Mouse (Mus musculus): ENCODE measurements around the gene Ndufab1. TPM values are rescaled to one million over a fixed set of nuclear protein-coding genes. Genes with fewer than 3 reads are reported as not detected.
A peak's percentile ranks its signal among the peaks of the same experiment; 100 is the strongest.

Gene Ndufab1
- polyA plus RNA-seq, 1 experiment, result 236 TPM

DNA sequence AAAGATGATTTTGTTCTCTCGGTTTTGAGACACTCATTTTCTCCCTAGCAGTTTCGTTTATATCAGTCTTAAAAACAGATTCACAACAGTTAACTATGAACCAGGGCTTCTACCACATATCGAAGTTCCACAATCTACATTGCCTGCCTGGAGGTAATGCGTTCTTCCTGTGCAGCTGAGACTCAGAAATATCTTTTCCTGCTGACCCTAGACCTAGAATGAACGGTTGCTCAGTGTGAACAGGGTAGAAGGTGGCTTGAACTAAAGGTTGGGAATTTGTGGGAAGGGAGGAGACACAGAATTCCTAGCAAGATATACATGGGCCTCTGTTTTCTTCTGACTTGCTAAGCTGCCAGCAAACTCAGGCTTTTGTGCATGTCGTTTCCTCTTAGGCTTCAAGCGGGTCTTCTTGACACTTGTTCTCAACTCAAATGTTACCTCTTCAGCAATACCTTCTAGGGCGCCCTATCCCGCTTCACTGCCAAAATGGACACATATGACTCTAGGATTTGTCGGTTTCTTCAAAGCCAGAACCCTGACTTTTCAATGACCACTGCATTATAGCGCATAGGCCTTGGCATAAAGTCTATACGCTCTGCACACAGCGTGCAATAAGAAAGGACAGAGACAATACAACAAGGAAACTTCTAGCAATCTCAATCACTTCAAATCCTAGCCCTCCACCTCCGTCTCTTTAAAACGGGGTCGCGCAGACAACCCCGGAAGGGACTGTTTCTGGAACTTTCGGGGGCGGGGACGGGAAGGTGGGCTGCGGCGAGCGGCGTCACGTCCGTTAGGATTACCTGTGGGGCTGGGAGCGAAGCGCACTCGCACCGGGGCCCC, 35.4 kb downstream of the Ndufab1 start:
- TF ChIP-seq CTCF (IDR thresholded peaks at IDR 0.05; ENCODE audit: borderline replicate concordance, insufficient read depth, low read depth, low read length) (no peak), POLR2A (IDR thresholded peaks at IDR 0.05; ENCODE audit: borderline replicate concordance, insufficient read depth, low read length) (no peak)
- peak overlapping the region; percentile 84 for H3K27ac ChIP-seq (ENCODE audit: insufficient read depth, low read length)
- peak overlapping the region; percentile 79 for H3K4me3 ChIP-seq (replicated peaks; ENCODE audit: insufficient read depth, low read depth, low read length)
- H3K4me1 ChIP-seq (ENCODE audit: control insufficient read depth, insufficient read depth, low read length), result peaks cover 3% of the 10 kb centered on the region; the same call in 1 of the 2 replicates
- WGBS, result 15% methylated on average over 31 of the region's 31 CpGs
- no peak for DNase-seq
- H3K27me3 ChIP-seq (ENCODE audit: control insufficient read depth, insufficient read depth, low read length), result no peaks in the 10 kb centered on the region

GRCm38 (mm10) chr7:122065656-122066055, 36.0 kb downstream of the Ndufab1 start:
- DNase-seq, result no peak
- TF ChIP-seq CTCF (IDR thresholded peaks at IDR 0.05; ENCODE audit: borderline replicate concordance, insufficient read depth, low read depth, low read length), result no peak
- no peak for TF ChIP-seq POLR2A (IDR thresholded peaks at IDR 0.05; ENCODE audit: borderline replicate concordance, insufficient read depth, low read length)
- H3K4me1 ChIP-seq (ENCODE audit: control insufficient read depth, insufficient read depth, low read length), result peaks cover 3% of the 10 kb centered on the region; the same call in 1 of the 2 replicates
- H3K4me3 ChIP-seq (replicated peaks; ENCODE audit: insufficient read depth, low read depth, low read length), result no peak overlapping the region
- H3K27me3 ChIP-seq (ENCODE audit: control insufficient read depth, insufficient read depth, low read length), result no peaks in the 10 kb centered on the region
- 76% methylated on average over 1 of the region's 1 CpGs for WGBS
- no peak overlapping the region for H3K27ac ChIP-seq (ENCODE audit: insufficient read depth, low read length)

- TF ChIP-seq CTCF (IDR thresholded peaks at IDR 0.05; ENCODE audit: borderline replicate concordance, insufficient read depth, low read depth, low read length) (no peak), POLR2A (IDR thresholded peaks at IDR 0.05; ENCODE audit: borderline replicate concordance, insufficient read depth, low read length) (no peak)
- no peaks in the 10 kb centered on the region for H3K4me1 ChIP-seq (ENCODE audit: control insufficient read depth, insufficient read depth, low read length)
- DNase-seq, result no peak
- 93% methylated on average over 5 of the region's 5 CpGs for WGBS
- H3K27me3 ChIP-seq (ENCODE audit: control insufficient read depth, insufficient read depth, low read length), result no peaks in the 10 kb centered on the region
- no peak overlapping the region for H3K4me3 ChIP-seq (replicated peaks; ENCODE audit: insufficient read depth, low read depth, low read length)
- H3K27ac ChIP-seq (ENCODE audit: insufficient read depth, low read length), result no peak overlapping the region
Measured at GRCm38 (mm10) chr7:122056633-122057032, 45.1 kb downstream of the Ndufab1 start.

DNA sequence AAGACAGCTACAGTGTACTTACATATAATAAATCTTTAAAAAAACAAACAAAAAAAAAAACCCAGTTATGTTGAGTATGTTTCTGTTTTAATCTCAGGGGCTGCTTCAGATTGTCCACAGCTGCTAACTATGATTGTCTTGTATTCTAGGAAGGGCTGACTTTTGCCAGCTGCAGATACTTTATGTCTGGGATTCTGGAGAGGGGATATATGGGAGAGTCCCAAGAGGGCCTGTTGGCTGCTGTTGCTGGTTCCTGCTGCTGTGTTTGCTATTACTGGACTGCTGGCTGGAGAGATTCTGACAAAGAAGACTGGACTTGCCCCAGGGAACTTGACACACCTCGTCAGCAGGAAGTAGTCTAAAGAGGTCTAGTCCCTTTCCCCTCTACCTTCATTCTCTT, 50.9 kb downstream of the Ndufab1 start:
- no peaks in the 10 kb centered on the region for H3K4me1 ChIP-seq (ENCODE audit: control insufficient read depth, insufficient read depth, low read length)
- no peak overlapping the region for H3K27ac ChIP-seq (ENCODE audit: insufficient read depth, low read length)
- H3K27me3 ChIP-seq (ENCODE audit: control insufficient read depth, insufficient read depth, low read length), result no peaks in the 10 kb centered on the region
- DNase-seq, result no peak
- H3K4me3 ChIP-seq (replicated peaks; ENCODE audit: insufficient read depth, low read depth, low read length), result no peak overlapping the region
- TF ChIP-seq POLR2A (IDR thresholded peaks at IDR 0.05; ENCODE audit: borderline replicate concordance, insufficient read depth, low read length), result no peak
- no peak for TF ChIP-seq CTCF (IDR thresholded peaks at IDR 0.05; ENCODE audit: borderline replicate concordance, insufficient read depth, low read depth, low read length)
- 61% methylated on average over 1 of the region's 1 CpGs for WGBS

DNA sequence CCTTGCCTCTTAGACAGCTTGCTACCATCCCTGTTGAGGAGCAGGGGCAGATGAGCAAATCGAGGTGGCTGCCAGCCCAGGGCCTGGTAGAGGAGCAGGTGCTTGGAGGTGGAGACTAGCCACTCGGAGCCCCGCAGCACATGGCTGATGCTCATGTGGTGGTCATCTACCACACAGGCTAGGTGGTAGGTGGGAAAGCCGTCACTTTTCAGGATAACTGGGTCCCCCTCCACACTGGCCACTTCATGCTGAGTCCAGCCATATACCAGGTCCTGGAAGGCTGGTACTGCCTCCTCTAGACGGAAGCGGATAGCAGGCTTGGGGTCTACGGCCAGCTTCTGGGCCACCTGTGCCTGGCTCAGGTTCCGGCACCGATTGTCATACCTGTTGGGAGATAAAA, 53.5 kb downstream of the Ndufab1 start:
- no peak for DNase-seq
- H3K27me3 ChIP-seq (ENCODE audit: control insufficient read depth, insufficient read depth, low read length), result no peaks in the 10 kb centered on the region

GRCm38 (mm10) chr7:122046813-122047212, 54.9 kb downstream of the Ndufab1 start:
- no peak for DNase-seq
- WGBS, result 82% methylated on average over 2 of the region's 2 CpGs
- H3K27ac ChIP-seq (ENCODE audit: insufficient read depth, low read length), result no peak overlapping the region

More for the DNA sequence above, 53.5 kb downstream of the Ndufab1 start:
- H3K27ac ChIP-seq (ENCODE audit: insufficient read depth, low read length), result no peak overlapping the region
- no peak overlapping the region for H3K4me3 ChIP-seq (replicated peaks; ENCODE audit: insufficient read depth, low read depth, low read length)
- no peak for TF ChIP-seq CTCF (IDR thresholded peaks at IDR 0.05; ENCODE audit: borderline replicate concordance, insufficient read depth, low read depth, low read length)
- TF ChIP-seq POLR2A (IDR thresholded peaks at IDR 0.05; ENCODE audit: borderline replicate concordance, insufficient read depth, low read length), result no peak
- 86% methylated on average over 9 of the region's 9 CpGs for WGBS
- no peaks in the 10 kb centered on the region for H3K4me1 ChIP-seq (ENCODE audit: control insufficient read depth, insufficient read depth, low read length)

GRCm38 (mm10) chr7:122045711-122046110, 56.0 kb downstream of the Ndufab1 start:
- Histone ChIP-seq H3K27me3 (ENCODE audit: control insufficient read depth, insufficient read depth, low read length) (no peaks in the 10 kb centered on the region), H3K27ac (ENCODE audit: insufficient read depth, low read length) (no peak overlapping the region), H3K4me3 (replicated peaks; ENCODE audit: insufficient read depth, low read depth, low read length) (no peak overlapping the region), H3K4me1 (ENCODE audit: control insufficient read depth, insufficient read depth, low read length) (no peaks in the 10 kb centered on the region)
- no peak for DNase-seq
- TF ChIP-seq CTCF (IDR thresholded peaks at IDR 0.05; ENCODE audit: borderline replicate concordance, insufficient read depth, low read depth, low read length) (no peak), POLR2A (IDR thresholded peaks at IDR 0.05; ENCODE audit: borderline replicate concordance, insufficient read depth, low read length) (no peak)
- WGBS, result 100% methylated on average over 1 of the region's 1 CpGs

More at GRCm38 (mm10) chr7:122046813-122047212, 54.9 kb downstream of the Ndufab1 start:
- no peaks in the 10 kb centered on the region for H3K27me3 ChIP-seq (ENCODE audit: control insufficient read depth, insufficient read depth, low read length)
- H3K4me3 ChIP-seq (replicated peaks; ENCODE audit: insufficient read depth, low read depth, low read length), result no peak overlapping the region
- TF ChIP-seq POLR2A (IDR thresholded peaks at IDR 0.05; ENCODE audit: borderline replicate concordance, insufficient read depth, low read length) (no peak), CTCF (IDR thresholded peaks at IDR 0.05; ENCODE audit: borderline replicate concordance, insufficient read depth, low read depth, low read length) (no peak)
- H3K4me1 ChIP-seq (ENCODE audit: control insufficient read depth, insufficient read depth, low read length), result no peaks in the 10 kb centered on the region

DNA sequence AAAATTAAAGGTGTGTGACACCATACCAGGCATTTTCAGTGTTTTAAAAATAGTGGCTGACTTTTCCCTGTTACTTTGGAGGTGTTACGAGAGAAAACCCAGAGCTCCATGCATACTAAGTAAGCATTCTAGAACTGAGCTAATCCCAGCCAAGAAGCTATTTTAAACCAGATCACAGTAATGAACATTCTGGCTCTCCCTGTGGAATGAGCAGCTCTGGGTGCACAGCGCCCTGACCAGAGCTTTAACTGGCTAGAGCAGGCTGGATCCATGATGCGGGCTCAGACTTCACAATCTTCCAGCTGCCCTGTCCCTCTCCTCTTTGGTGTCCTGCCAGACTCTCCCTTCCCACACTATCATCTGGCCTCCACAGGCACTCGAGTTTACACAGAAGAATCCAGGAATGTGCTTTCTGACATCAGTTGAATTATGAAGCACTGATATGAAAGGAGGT, 56.5 kb downstream of the Ndufab1 start:
- DNase-seq, result no peak
- Histone ChIP-seq H3K4me1 (ENCODE audit: control insufficient read depth, insufficient read depth, low read length) (no peaks in the 10 kb centered on the region), H3K27ac (ENCODE audit: insufficient read depth, low read length) (no peak overlapping the region), H3K27me3 (ENCODE audit: control insufficient read depth, insufficient read depth, low read length) (no peaks in the 10 kb centered on the region), H3K4me3 (replicated peaks; ENCODE audit: insufficient read depth, low read depth, low read length) (no peak overlapping the region)
- TF ChIP-seq CTCF (IDR thresholded peaks at IDR 0.05; ENCODE audit: borderline replicate concordance, insufficient read depth, low read depth, low read length) (no peak), POLR2A (IDR thresholded peaks at IDR 0.05; ENCODE audit: borderline replicate concordance, insufficient read depth, low read length) (no peak)
- 66% methylated on average over 4 of the region's 4 CpGs for WGBS
